Mouse (Mus musculus) urinary bladder, postnatal 14 days (tissue): ENCODE data around the gene Mrpl1.

ENCODE experiments used
- DNase-seq: peaks from one replicate; pipeline ENCODE4 v3.0.0; 2021; ENCODE audit warnings: low spot score

Mrpl1 gene

GRCm38 (mm10) chr5:96209459-96209858 lies at the start of gene Mrpl1:
TSS of gene Mrpl1 (plus strand) at chr5:96209493.
- peak; percentile 19 for DNase-seq

- DNase-seq = peak; percentile 48
These were observed 48.6 kb upstream of the Mrpl1 start for GRCm38 (mm10) chr5:96160467-96161262.

GRCm38 (mm10) chr5:96161263-96161577 lies 48.1 kb upstream of the Mrpl1 start:
- peak; percentile 9 for DNase-seq

GRCm38 (mm10) chr5:96161578-96162398 lies 47.5 kb upstream of the Mrpl1 start:
- peak; percentile 46 for DNase-seq

GRCm38 (mm10) chr5:96162399-96163331 lies 46.6 kb upstream of the Mrpl1 start:
- peak; percentile 86 for DNase-seq

- DNase-seq = no peak
These were observed 45.8 kb upstream of the Mrpl1 start for GRCm38 (mm10) chr5:96163396-96164020.

GRCm38 (mm10) chr5:96164021-96164411 lies 45.3 kb upstream of the Mrpl1 start, which contains the start of gene Cnot6l:
TSS of gene Cnot6l (minus strand) at chr5:96164171.
- no peak for DNase-seq

GRCm38 (mm10) chr5:96166761-96167160 lies 42.5 kb upstream of the Mrpl1 start:
- DNase-seq = no peak

- DNase-seq = no peak
These were observed 38.9 kb upstream of the Mrpl1 start for GRCm38 (mm10) chr5:96170443-96170842.

- no peak for DNase-seq
These were observed 37.5 kb upstream of the Mrpl1 start for GRCm38 (mm10) chr5:96171765-96172164.

GRCm38 (mm10) chr5:96176121-96176520 lies 33.2 kb upstream of the Mrpl1 start:
- no peak for DNase-seq

- no peak for DNase-seq
These were observed 32.4 kb upstream of the Mrpl1 start for GRCm38 (mm10) chr5:96176879-96177358.

- no peak for DNase-seq
These were observed 26.1 kb upstream of the Mrpl1 start for GRCm38 (mm10) chr5:96183211-96183610.

GRCm38 (mm10) chr5:96183987-96184386 lies 25.3 kb upstream of the Mrpl1 start:
- no peak for DNase-seq

- DNase-seq = no peak
These were observed 19.5 kb upstream of the Mrpl1 start for GRCm38 (mm10) chr5:96189761-96190160.

- no peak for DNase-seq
These were observed 18.0 kb upstream of the Mrpl1 start for GRCm38 (mm10) chr5:96191251-96191650.

- DNase-seq = no peak
These were observed 12.7 kb upstream of the Mrpl1 start for GRCm38 (mm10) chr5:96196547-96197052.

GRCm38 (mm10) chr5:96198271-96198670 lies 11.0 kb upstream of the Mrpl1 start:
- DNase-seq = no peak

- no peak for DNase-seq
These were observed 9.0 kb upstream of the Mrpl1 start for GRCm38 (mm10) chr5:96200269-96200668.

- no peak for DNase-seq
These were observed 7.7 kb upstream of the Mrpl1 start for GRCm38 (mm10) chr5:96201462-96202154.

- peak; percentile 65 for DNase-seq
These were observed 2.4 kb upstream of the Mrpl1 start for GRCm38 (mm10) chr5:96206897-96207296.
